Mouse (Mus musculus): Measurements from ENCODE around the gene Pex12.
A peak's percentile ranks its signal among the peaks of the same experiment; 100 is the strongest.

The Pex12 gene

GRCm38 (mm10) chr11:83302526-83303251, at the start of gene Pex12:
TSS of gene Pex12 (minus strand) at chr11:83302586.
- peak; percentile 99 for DNase-seq (ENCODE audit: low read depth, low spot score)

DNA sequence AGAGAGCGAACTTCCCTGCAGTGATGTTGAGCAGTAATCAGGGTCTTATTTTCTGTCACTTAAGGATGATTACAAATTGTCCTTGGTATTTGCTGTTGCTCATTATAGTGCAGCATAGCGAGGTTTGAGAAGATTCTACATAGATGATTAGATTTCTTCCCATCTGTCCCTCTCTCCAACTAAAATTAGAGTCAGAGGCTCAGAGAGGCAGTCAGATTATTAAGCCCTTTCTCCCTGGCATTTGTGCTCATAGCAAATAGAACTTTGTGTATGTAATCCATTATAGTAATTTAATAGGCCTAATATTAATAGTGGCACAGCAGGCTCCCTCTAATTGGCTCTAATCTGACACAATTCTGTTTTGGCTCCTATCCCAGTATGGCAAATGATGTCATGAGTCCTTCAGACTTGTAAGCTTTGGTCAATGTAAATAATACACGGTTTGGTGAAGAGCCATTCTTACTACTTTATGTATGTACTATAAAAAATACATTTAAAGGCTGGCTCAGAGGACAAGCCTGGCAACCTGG, 39.4 kb upstream of the Pex12 start:
- no peak for DNase-seq (ENCODE audit: low read depth, low spot score)

DNA sequence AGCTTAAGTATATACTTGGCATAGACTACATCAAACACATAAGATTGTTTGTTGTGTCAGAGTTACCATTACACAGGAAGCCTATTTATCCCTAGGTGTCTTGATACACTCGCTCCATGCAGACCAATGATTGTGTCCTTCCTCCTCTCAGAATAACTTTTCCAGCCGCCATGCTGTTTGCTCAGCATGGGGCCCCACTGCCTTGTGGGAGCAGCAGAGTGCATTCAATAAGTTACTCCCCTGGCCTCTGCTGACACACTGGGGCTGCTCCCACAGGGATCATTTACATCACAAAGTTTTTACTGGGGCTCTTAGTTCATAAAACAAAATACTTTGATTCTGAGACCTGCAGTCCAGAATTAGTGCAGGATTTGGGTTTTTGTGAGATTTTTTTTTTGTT, 37.3 kb upstream of the Pex12 start:
- DNase-seq (ENCODE audit: low read depth, low spot score) = no peak

DNA sequence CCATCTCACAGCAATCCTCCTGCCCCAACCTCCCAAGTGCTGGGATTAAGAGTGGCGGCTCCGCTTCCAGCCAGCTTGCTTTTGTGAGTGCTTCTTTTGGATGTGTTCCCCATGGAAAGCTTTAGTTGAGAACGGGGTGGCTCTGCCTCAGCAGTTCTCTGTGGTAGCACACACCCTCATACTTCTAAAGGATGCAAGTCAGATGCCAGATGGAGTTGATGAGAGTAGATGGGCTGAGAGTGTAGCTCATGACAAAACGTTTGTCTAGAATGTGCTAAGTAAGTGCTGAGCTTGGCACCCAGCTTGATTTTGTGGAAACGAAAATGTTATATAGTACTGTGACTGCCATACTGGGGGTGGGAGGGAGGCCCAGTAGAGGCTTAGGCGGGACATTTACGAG, 33.4 kb upstream of the Pex12 start:
- DNase-seq (ENCODE audit: low read depth, low spot score) = no peak

DNA sequence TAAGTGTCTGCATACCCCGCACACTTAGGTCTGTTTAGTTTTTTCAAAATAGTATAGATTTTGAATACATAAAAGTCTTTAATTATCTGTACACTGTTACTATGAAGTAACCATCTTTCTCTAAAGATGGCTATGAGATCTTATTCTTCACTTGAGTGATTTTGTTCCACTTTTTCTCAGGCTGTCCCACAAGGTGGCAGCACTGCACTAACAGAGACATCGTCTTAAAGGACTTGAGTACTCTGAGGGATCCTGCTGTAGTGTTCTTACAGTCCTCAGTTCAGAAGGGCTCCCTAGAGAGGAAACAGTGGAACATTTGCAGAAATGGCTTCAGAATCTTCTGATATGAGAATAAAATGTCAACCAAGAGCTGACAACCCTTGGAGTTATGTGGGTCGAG, 25.0 kb upstream of the Pex12 start:
- DNase-seq (ENCODE audit: low read depth, low spot score) = peak; percentile 74

- DNase-seq (ENCODE audit: low read depth, low spot score) = peak; percentile 16
Measured at GRCm38 (mm10) chr11:83326692-83327091, 24.3 kb upstream of the Pex12 start.

- DNase-seq (ENCODE audit: low read depth, low spot score) = no peak
Measured at GRCm38 (mm10) chr11:83319048-83319447, 16.7 kb upstream of the Pex12 start.

GRCm38 (mm10) chr11:83312471-83312870, 10.1 kb upstream of the Pex12 start:
- no peak for DNase-seq (ENCODE audit: low read depth, low spot score)

DNA sequence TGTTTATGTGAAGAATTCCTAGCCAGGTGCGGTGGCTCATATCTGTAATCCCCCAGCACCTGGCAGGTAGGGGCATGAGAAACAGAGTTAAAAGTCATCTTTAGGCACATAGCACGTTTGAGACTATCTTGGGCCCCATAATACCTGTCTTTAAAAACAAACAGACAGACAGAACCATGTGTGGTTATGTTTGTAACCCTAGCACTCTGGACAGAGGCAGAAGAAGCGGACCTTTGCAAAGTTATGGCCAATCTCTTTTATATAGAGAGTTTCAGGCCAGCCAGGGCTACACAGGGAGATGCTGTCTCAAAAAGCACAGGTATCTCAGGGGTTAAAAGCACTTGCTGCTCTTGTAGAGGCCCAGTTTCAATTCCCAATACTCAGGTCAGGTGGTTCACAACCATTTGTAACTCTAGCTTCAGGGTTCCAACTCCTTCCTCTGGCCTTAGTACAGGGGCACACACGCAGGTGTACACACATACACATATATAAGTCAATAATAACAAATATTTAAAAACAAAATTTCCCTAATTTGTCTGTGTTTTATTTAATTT, 4.4 kb upstream of the Pex12 start:
- DNase-seq (ENCODE audit: low read depth, low spot score) = no peak

DNA sequence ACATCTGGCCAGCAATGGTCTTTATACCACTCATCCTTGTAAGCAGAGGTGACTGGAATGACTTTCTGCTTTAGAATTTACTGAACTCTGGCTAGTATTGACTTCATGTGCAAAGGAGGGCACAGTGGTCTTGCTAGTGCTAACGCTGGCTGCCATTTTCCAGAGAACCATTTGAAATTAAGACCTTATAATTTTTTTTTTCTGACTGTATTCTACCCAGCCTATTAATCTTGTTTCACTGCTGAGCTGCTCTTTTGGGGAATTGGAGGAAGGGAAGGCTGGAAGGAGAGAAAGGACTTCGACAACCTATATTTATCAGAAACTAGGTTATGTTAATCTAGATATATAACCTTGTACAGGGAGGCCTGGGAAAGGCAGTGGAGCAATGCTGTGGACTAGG, 2.1 kb upstream of the Pex12 start:
- DNase-seq (ENCODE audit: low read depth, low spot score) = no peak

GRCm38 (mm10) chr11:83303751-83304150, 1.4 kb upstream of the Pex12 start:
- DNase-seq (ENCODE audit: low read depth, low spot score) = peak; percentile 19

- peak; percentile 62 for DNase-seq (ENCODE audit: low read depth, low spot score)
Measured at GRCm38 (mm10) chr11:83302124-83302523, 262 bp downstream of the Pex12 start.

DNA sequence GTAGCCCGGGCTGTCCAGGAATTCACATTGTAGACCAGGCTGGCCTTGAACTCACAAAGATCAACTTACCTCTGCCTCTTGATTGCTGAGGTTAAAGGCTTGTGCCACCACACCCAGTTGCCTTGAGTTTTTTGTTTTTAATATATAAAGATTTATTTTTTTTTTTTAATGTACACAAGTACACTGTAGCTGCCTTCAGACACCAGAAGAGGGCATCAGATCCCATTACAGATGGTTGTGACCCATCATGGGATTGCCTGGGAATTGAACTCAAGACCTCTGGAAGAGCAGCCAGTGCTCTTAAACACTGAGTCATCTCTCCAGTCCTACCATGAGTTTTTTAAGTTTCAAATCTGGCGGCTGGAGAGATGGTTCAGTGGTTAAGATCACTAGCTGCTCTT, 955 bp downstream of the Pex12 start:
- no peak for DNase-seq (ENCODE audit: low read depth, low spot score)

- DNase-seq (ENCODE audit: low read depth, low spot score) = no peak
Measured at GRCm38 (mm10) chr11:83299724-83300123, 2.7 kb downstream of the Pex12 start.

DNA sequence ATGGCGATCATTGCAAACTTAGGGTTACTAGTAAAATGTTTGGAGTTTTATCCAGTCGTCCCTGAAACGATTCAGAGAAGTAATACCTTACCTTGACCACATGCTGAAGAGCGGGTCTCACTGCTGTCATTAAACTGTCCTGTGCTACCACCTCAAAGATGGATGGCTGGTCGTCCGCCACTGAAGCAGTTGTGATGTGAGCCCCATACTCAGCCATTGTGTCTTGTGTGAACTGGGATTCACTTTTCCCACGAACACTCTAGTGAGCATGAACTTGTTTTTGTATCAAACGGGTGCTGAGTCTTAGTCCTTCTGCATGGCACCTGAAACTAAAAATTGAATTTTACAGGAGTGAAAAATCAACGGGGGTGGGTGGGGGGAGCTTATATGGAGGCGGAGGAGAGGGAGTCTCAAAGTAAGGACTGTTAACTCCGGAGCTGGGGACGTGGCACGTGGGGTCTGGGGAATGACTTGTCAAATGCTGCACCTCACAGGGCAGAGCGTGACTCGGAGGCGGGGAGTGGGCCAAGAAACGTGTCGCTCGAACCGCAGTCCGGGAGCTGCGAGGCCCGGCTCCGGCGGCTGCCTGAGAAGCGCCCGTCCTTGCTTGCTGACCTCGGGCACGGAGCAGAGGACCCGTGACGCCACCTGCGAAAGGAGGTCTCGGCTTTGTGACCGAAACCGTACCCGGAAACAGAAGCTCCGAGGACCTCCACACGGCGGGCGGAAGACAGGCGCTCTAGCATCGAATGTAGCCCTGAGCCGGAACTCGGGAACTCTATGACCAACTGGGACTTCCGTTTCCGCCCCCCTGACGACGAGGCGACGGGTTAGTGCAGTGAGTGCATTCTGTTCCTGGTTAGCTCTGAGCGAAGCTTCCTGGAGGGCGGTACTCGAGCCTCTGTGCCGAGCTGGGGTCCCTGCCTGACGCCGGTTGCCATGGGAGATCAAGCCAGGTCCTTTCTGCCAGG, 3.9 kb downstream of the Pex12 start, which contains the start of gene Ap2b1:
TSS of gene Ap2b1 (plus strand) at position 800 of the 971 bp plus-strand sequence.
- peak; percentile 96 for DNase-seq (ENCODE audit: low read depth, low spot score)

DNA sequence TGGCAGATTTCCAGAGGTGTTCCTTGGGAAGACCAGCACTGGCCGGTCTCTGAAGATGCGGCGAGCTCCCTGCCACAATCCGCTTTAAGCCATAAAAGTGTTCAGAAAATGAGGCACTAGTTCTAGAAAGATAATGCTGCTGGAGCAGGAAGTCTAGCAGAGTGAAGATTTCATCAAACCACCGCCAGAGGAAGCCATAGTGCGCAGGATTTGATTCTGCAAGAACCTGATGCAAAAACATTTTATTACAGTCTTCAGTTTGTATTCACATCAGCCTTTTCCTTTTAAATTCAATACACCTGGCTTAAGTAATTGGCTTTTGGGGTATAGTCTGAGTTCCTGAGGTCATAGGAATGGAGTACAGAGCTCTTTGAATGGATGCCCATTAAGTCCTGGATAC, 4.6 kb downstream of the Pex12 start:
- peak; percentile 46 for DNase-seq (ENCODE audit: low read depth, low spot score)

- DNase-seq (ENCODE audit: low read depth, low spot score) = no peak
Measured at GRCm38 (mm10) chr11:83294133-83294532, 8.3 kb downstream of the Pex12 start.

DNA sequence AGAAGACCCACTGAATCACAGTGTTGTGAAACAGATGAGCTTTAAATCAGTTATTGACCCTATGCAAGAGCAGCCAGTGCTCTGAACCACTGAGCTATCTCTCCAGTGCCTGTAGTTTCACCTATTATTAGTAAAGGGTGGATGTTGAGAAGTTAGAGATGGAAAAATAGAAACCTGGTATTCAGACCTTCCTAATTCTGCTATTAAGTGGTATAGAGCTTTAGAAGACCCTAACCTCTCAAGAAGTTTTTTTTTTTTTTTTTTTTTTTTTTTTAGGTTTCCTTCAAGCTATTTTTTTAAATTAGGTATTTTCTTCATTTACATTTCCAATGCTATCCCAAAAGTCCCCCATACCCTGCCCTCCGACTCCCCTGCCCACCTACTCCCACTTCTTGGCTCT, 9.2 kb downstream of the Pex12 start:
- DNase-seq (ENCODE audit: low read depth, low spot score) = no peak

- no peak for DNase-seq (ENCODE audit: low read depth, low spot score)
Measured at GRCm38 (mm10) chr11:83292251-83292587, 10.2 kb downstream of the Pex12 start.

- DNase-seq (ENCODE audit: low read depth, low spot score) = peak; percentile 96
Measured at GRCm38 (mm10) chr11:83291375-83292250, 10.8 kb downstream of the Pex12 start.

- no peak for DNase-seq (ENCODE audit: low read depth, low spot score)
Measured at GRCm38 (mm10) chr11:83289633-83290032, 12.8 kb downstream of the Pex12 start.
